ENCODE assay signal across 15 mouse cellular contexts in genomic region chr12:113131601-113132000, GRCm38 (mm10). TPM values are rescaled to one million over a fixed set of nuclear protein-coding genes. Genes with fewer than 3 reads are reported as not detected.
"Had no signal": no experiment of that assay in that cellular context is flagged by ENCODE, and none has a peak within 500 bp of the region (broad histone marks: within the 10 kb centered on the region; RNA-seq: fewer than 3 reads in every experiment).

No protein-coding gene starts in this region.

- H3K4me3 ChIP-seq: layer of hippocampus, adult 2 months; limb, embryonic 13.5 days; midbrain, embryonic 10.5 days; neural tube, embryonic 12.5 days had no signal

- H3K27me3 ChIP-seq: limb, embryonic 13.5 days; neural tube, embryonic 12.5 days had no signal

- H3K9ac ChIP-seq: limb, embryonic 13.5 days; liver, embryonic 14.5 days; neural tube, embryonic 12.5 days had no signal

- DNase-seq: kidney, postnatal 10 days; kidney, postnatal 4 days; left cerebral cortex, postnatal 4 days; lung, adult 2 months; lung, postnatal 4 days; midbrain, embryonic 14.5 days; thymus, adult 18-20 months; thymus, postnatal 14 days had no signal

- H3K27ac ChIP-seq: limb, embryonic 13.5 days; liver, embryonic 14.5 days; midbrain, embryonic 10.5 days; neural tube, embryonic 12.5 days had no signal

- H3K4me2 ChIP-seq: limb, embryonic 13.5 days; neural tube, embryonic 12.5 days had no signal

- H3K4me1 ChIP-seq: limb, embryonic 13.5 days; midbrain, embryonic 10.5 days; neural tube, embryonic 12.5 days had no signal

- H3K9me3 ChIP-seq: limb, embryonic 13.5 days; midbrain, embryonic 10.5 days; neural tube, embryonic 12.5 days had no signal

RNA-seq across cellular contexts. Expression of gene Tmem121, which starts 54.1 kb away (rescaled TPM):
- total RNA-seq: liver, adult 2 months; neutrophil, adult 5-6 weeks had no signal
- polyA plus RNA-seq: liver, adult 2 months had no signal
